Mouse (Mus musculus): Measurements from ENCODE around the gene Dock1. TPM values are rescaled to one million over a fixed set of nuclear protein-coding genes. Genes with fewer than 3 reads are reported as not detected.

Dock1 gene
- polyA plus RNA-seq, 1 experiment from 2014 or later, result 48.4 TPM

GRCm38 (mm10) chr7:135210296-135210695 is 539.8 kb downstream of the Dock1 start:
- H3K4me3 ChIP-seq (ENCODE audit: low read depth, low read length), result no peak overlapping the region
- H3K9ac ChIP-seq (replicated peaks; ENCODE audit: low read depth, low read length), result no peak overlapping the region
- H3K4me1 ChIP-seq (ENCODE audit: control insufficient read depth, insufficient read depth, low read length), result no peaks in the 10 kb centered on the region
- H3K9me3 ChIP-seq (ENCODE audit: control insufficient read depth, low read depth, low read length), result no peaks in the 10 kb centered on the region
- no peaks in the 10 kb centered on the region for H3K36me3 ChIP-seq (ENCODE audit: control insufficient read depth, insufficient read depth, low read length)
- no peaks in the 10 kb centered on the region for H3K27me3 ChIP-seq (ENCODE audit: control insufficient read depth, insufficient read depth, low read length)
- H3K4me2 ChIP-seq (replicated peaks; ENCODE audit: low read depth, low read length), result no peak overlapping the region
- H3K27ac ChIP-seq (ENCODE audit: low read length), result no peak overlapping the region
- no peak for ATAC-seq (ENCODE audit: insufficient number of reproducible peaks, insufficient read depth, low FRiP score, low read depth)

- Histone ChIP-seq H3K9ac (replicated peaks; ENCODE audit: low read depth, low read length) (no peak overlapping the region), H3K4me3 (ENCODE audit: low read depth, low read length) (no peak overlapping the region), H3K27ac (ENCODE audit: low read length) (no peak overlapping the region), H3K4me2 (replicated peaks; ENCODE audit: low read depth, low read length) (no peak overlapping the region), H3K36me3 (ENCODE audit: control insufficient read depth, insufficient read depth, low read length) (no peaks in the 10 kb centered on the region), H3K27me3 (ENCODE audit: control insufficient read depth, insufficient read depth, low read length) (no peaks in the 10 kb centered on the region), H3K4me1 (ENCODE audit: control insufficient read depth, insufficient read depth, low read length) (no peaks in the 10 kb centered on the region), H3K9me3 (ENCODE audit: control insufficient read depth, low read depth, low read length) (no peaks in the 10 kb centered on the region)
- 78% methylated on average over 2 of the region's 2 CpGs for WGBS
- no peak for ATAC-seq (ENCODE audit: insufficient number of reproducible peaks, insufficient read depth, low FRiP score, low read depth)
These were observed 540.4 kb downstream of the Dock1 start for GRCm38 (mm10) chr7:135210831-135211230.

GRCm38 (mm10) chr7:135212505-135212904 is 542.1 kb downstream of the Dock1 start:
- no peak overlapping the region for H3K4me2 ChIP-seq (replicated peaks; ENCODE audit: low read depth, low read length)
- 27% methylated on average over 2 of the region's 2 CpGs for WGBS
- no peak overlapping the region for H3K4me3 ChIP-seq (ENCODE audit: low read depth, low read length)
- no peaks in the 10 kb centered on the region for H3K4me1 ChIP-seq (ENCODE audit: control insufficient read depth, insufficient read depth, low read length)
- no peaks in the 10 kb centered on the region for H3K27me3 ChIP-seq (ENCODE audit: control insufficient read depth, insufficient read depth, low read length)
- H3K9ac ChIP-seq (replicated peaks; ENCODE audit: low read depth, low read length), result no peak overlapping the region
- no peaks in the 10 kb centered on the region for H3K36me3 ChIP-seq (ENCODE audit: control insufficient read depth, insufficient read depth, low read length)
- H3K27ac ChIP-seq (ENCODE audit: low read length), result no peak overlapping the region
- no peak for ATAC-seq (ENCODE audit: insufficient number of reproducible peaks, insufficient read depth, low FRiP score, low read depth)
- H3K9me3 ChIP-seq (ENCODE audit: control insufficient read depth, low read depth, low read length), result no peaks in the 10 kb centered on the region

GRCm38 (mm10) chr7:135221475-135221874 is 551.0 kb downstream of the Dock1 start:
- ATAC-seq (ENCODE audit: insufficient number of reproducible peaks, insufficient read depth, low FRiP score, low read depth), result no peak

More at GRCm38 (mm10) chr7:135221475-135221874, 551.0 kb downstream of the Dock1 start:
- no peak overlapping the region for H3K4me2 ChIP-seq (replicated peaks; ENCODE audit: low read depth, low read length)
- H3K9ac ChIP-seq (replicated peaks; ENCODE audit: low read depth, low read length), result no peak overlapping the region
- no peaks in the 10 kb centered on the region for H3K36me3 ChIP-seq (ENCODE audit: control insufficient read depth, insufficient read depth, low read length)
- no peaks in the 10 kb centered on the region for H3K9me3 ChIP-seq (ENCODE audit: control insufficient read depth, low read depth, low read length)
- no peaks in the 10 kb centered on the region for H3K4me1 ChIP-seq (ENCODE audit: control insufficient read depth, insufficient read depth, low read length)
- H3K27me3 ChIP-seq (ENCODE audit: control insufficient read depth, insufficient read depth, low read length), result no peaks in the 10 kb centered on the region
- WGBS, result 79% methylated on average over 2 of the region's 2 CpGs
- H3K4me3 ChIP-seq (ENCODE audit: low read depth, low read length), result no peak overlapping the region
- H3K27ac ChIP-seq (ENCODE audit: low read length), result no peak overlapping the region
